In the genomic region with DNA sequence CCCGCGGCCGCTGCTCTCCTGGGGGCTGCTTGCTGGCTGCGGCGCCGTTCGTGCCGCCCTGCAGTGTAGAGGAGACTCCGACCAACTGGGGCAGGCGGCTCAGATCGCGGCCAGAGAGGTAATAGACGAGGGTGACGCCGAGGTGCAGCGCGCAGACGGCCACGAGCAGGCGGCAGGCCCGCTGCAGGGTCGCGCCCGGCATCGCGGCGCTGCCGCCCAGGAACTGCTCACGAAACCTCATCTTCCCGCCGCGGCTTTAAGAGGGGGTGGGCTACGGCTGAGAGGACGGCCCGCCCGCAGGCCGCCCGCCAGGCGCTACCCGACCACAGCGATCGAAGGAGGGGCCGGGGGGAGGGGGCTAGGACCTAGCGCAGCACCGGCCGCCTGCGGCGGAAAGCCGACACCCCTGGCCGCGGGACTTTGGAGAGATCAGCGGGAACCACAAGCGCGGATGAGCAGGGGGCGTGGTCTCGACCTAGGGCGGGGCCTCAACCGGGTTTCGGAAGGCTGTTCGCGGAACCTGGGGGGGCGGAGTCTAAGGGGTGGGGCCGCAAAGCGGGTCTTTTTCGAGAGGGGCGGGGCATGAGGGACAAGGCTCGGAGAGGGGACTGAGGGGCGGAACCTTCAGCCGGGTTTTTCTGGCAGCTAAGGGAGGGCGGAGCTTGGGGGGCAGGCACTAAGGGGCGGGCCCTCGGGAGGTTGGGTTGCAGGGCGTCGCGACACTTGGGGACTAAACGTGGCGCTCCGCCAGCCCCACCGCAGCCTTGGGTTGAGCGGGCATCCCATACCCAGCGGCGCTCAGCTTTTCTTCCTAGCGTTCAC, we compare ENCODE assay signal across 1 mouse cellular context.
TF ChIP-seq lines count a peak whose summit lies in the region.

B4galt1 (minus strand) TSS at position 441 of the 822 bp plus-strand sequence.

TF ChIP-seq in CH12.LX, 34 proteins besides CTCF, POLR2A, EP300 and RAD21 (continued from another document):
- no peak for TF ChIP-seq ZC3H11A (IDR thresholded peaks at IDR 0.05; ENCODE audit: low read depth, low read length)
- TF ChIP-seq ZNF384 (IDR thresholded peaks at IDR 0.05; ENCODE audit: low read depth, low read length) = no peak
- TF ChIP-seq TBP (conservative IDR thresholded peaks at IDR 0.05; ENCODE audit: low read depth, low read length) = peak; percentile 74; the same call in 1 of the 2 replicates
- TF ChIP-seq MYC (IDR thresholded peaks at IDR 0.05; ENCODE audit: low read depth, low read length) = no peak
- no peak for TF ChIP-seq PAX5 (IDR thresholded peaks at IDR 0.05; ENCODE audit: low read length)
- TF ChIP-seq BHLHE40 (IDR thresholded peaks at IDR 0.05; ENCODE audit: low read depth, low read length) = peak; percentile 40; the same call in 1 of the 2 replicates
- no peak for TF ChIP-seq UBTF (IDR thresholded peaks at IDR 0.05; ENCODE audit: low read depth, low read length)
- no peak for TF ChIP-seq CHD1 (IDR thresholded peaks at IDR 0.05; ENCODE audit: low read depth, low read length)
- TF ChIP-seq MXI1 (IDR thresholded peaks at IDR 0.05; ENCODE audit: low read depth, low read length) = peak; percentile 63
- no peak for TF ChIP-seq NRF1 (IDR thresholded peaks at IDR 0.05; ENCODE audit: low read depth, low read length)
- TF ChIP-seq CHD2 (IDR thresholded peaks at IDR 0.05; ENCODE audit: low read length) = peak; percentile 84
- peak; percentile 57 for TF ChIP-seq MAZ (IDR thresholded peaks at IDR 0.05; ENCODE audit: low read depth, low read length)
- peak; percentile 27 for TF ChIP-seq ETS1 (conservative IDR thresholded peaks at IDR 0.05; ENCODE audit: low read depth, low read length)
- TF ChIP-seq TCF12 (IDR thresholded peaks at IDR 0.05; ENCODE audit: low read depth, low read length) = peak; percentile 61
- peak; percentile 49; the same call in 1 of the 2 replicates for TF ChIP-seq SIN3A (IDR thresholded peaks at IDR 0.05; ENCODE audit: low read length)
- TF ChIP-seq MEF2A (IDR thresholded peaks at IDR 0.05; ENCODE audit: borderline replicate concordance, low read depth, low read length) = no peak
- TF ChIP-seq IRF4 (IDR thresholded peaks at IDR 0.05; ENCODE audit: low read depth, low read length) = peak; percentile 30
- TF ChIP-seq SMC3 (IDR thresholded peaks at IDR 0.05; ENCODE audit: low read depth, low read length) = no peak; the same call in 1 of the 2 replicates
- TF ChIP-seq POLR2AphosphoS2 (IDR thresholded peaks at IDR 0.05; ENCODE audit: low read depth, low read length) = no peak; the same call in 1 of the 2 replicates
- no peak for TF ChIP-seq MAFK (IDR thresholded peaks at IDR 0.05; ENCODE audit: insufficient replicate concordance, low read length)
- no peak; the same call in 1 of the 2 replicates for TF ChIP-seq RCOR1 (conservative IDR thresholded peaks at IDR 0.05; ENCODE audit: low read depth, low read length)
- TF ChIP-seq JUND (conservative IDR thresholded peaks at IDR 0.05; ENCODE audit: low read depth, low read length) = no peak
- peak; percentile 59; the same call in 1 of the 2 replicates for TF ChIP-seq ZMIZ1 (IDR thresholded peaks at IDR 0.05; ENCODE audit: low read depth, low read length)
- TF ChIP-seq USF1 (IDR thresholded peaks at IDR 0.05; ENCODE audit: low read depth, low read length) = no peak
- TF ChIP-seq GABPA (IDR thresholded peaks at IDR 0.05; ENCODE audit: insufficient replicate concordance, low read depth, low read length) = no peak
- TF ChIP-seq ELF1 (IDR thresholded peaks at IDR 0.05; ENCODE audit: low read depth, low read length) = peak; percentile 68
- no peak for TF ChIP-seq JUN (IDR thresholded peaks at IDR 0.05; ENCODE audit: insufficient read depth, low read depth, low read length)
- 0 out of 2 replicates have a peak, but pooled peaks have one; percentile 39 for TF ChIP-seq E2F4 (IDR thresholded peaks at IDR 0.05; ENCODE audit: insufficient replicate concordance, low read depth, low read length)
- TF ChIP-seq KAT2A (IDR thresholded peaks at IDR 0.05; ENCODE audit: insufficient replicate concordance, low read length) = no peak
- peak; percentile 49 for TF ChIP-seq HCFC1 (IDR thresholded peaks at IDR 0.05; ENCODE audit: low read depth, low read length)
- no peak for TF ChIP-seq ZKSCAN1 (IDR thresholded peaks at IDR 0.05; ENCODE audit: borderline replicate concordance, low read depth, low read length)
